Comparison of ENCODE assay signal across 8 mouse cellular contexts in the genomic region with DNA sequence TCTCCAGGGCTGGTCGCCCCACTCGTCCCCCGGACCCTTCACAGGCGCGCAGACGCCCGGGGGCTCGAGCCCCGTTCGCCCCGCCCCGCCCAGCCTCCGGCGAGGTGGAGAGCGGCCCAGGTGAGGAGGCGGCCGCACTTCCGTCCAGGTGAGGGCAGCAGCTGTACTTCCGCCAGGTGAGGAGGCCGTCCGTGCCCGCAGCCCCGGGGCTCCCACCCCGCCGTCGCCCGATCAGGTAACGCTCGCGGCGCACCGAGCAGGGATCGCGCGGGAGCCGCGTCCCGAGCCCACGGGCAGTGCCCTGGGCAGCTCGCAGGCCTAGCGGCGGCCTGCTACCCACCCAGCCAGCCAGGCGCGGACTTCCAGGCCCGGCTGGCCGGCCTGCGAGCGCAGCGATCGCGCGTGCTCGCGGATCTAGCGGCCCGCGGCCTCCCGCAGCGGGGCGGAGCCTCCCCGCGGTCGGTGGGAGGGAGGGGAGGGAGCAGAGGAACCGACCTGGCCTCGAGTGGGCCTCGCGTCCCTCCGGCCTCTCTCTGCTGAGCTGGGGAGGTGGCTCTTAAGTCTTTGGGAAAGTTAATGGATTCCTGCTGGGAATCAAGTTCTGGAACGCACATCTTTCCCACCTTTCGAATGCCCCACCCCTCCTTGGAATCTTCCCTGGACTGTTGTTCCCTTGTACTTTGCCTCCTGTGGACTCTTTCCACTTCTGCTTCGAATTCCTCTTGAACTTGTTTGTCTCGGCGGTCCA. TPM values are rescaled to one million over a fixed set of nuclear protein-coding genes. Genes with fewer than 3 reads are reported as not detected.
A peak's percentile ranks its signal among the peaks of the same experiment; 100 is the strongest.
DNase-seq lines count a peak whose midpoint lies in the region; ATAC-seq and TF ChIP-seq lines count a peak whose summit lies in the region.

A gene (plus strand): TSS at position 96 of the 748 bp plus-strand sequence.

- H3K27me3 ChIP-seq in Patski = no peaks in the 10 kb centered on the region
- no peaks in the 10 kb centered on the region for H3K27me3 ChIP-seq in hindbrain, embryonic 15.5 days

- under 1% methylated on average over 72 of the region's 73 CpGs for WGBS in hindbrain, embryonic 15.5 days

- peak within 1 kb of the TSS; percentile 84 for H3K9ac ChIP-seq in hindbrain, embryonic 15.5 days

- in situ Hi-C loops in Patski (cut with MboI; ENCODE audit: low pct_unique_long_range_greater_than_20kb) = no loop called here

- H3K4me2 ChIP-seq in hindbrain, embryonic 15.5 days = peak within 1 kb of the TSS; percentile 65

- peaks cover 5% of the 10 kb centered on the region for H3K4me1 ChIP-seq in hindbrain, embryonic 15.5 days (replicated peaks)

- H3K9me3 ChIP-seq in hindbrain, embryonic 15.5 days = no peaks in the 10 kb centered on the region

- CTCF ChIA-PET in Patski (lab: Charles Lee) = no interaction called here

- no peaks in the 10 kb centered on the region for H3K36me3 ChIP-seq in hindbrain, embryonic 15.5 days

- H3K27ac ChIP-seq in gastrocnemius, adult 2 months = peak within 1 kb of the TSS; percentile 85
- H3K27ac ChIP-seq in hindbrain, embryonic 15.5 days (replicated peaks) = peak within 1 kb of the TSS; percentile 82

- peak within 1 kb of the TSS; percentile 91 for H3K4me3 ChIP-seq in gastrocnemius, adult 2 months
- peak within 1 kb of the TSS; percentile 55 for H3K4me3 ChIP-seq in hindbrain, embryonic 15.5 days

- no peak for TF ChIP-seq CTCF in Patski (IDR thresholded peaks at IDR 0.05)
- TF ChIP-seq CTCF in gastrocnemius, adult 2 months (IDR thresholded peaks at IDR 0.05) = peak; percentile 4; the same call in 1 of the 2 replicates

- POLR2A ChIA-PET in Patski (lab: Charles Lee) = interaction anchor here (0.5 to 1.2 kb wide), 3 partner anchors 11 to 96 kb away, joined by 3 to 5 read pairs (median 3); no protein-coding TSS in a partner anchor

- intact Hi-C loops in gastrocnemius, adult 2 months (cut with DNase I) = no loop called here

- peak; percentile 82 for ATAC-seq in Patski
- ATAC-seq in hindbrain, embryonic 15.5 days (ENCODE audit: low FRiP score, low read depth) = peak; percentile 92

- no peak for DNase-seq in Patski (ENCODE audit: low read depth, low spot score)
- peak; percentile 82 to 85 for DNase-seq in cerebellum, postnatal 25 days
- peak; percentile 69 for DNase-seq in gastrocnemius, adult 2 months
- DNase-seq in layer of hippocampus, postnatal 36 days = peak; percentile 66 to 70
- DNase-seq in lung, postnatal 14 days = peak; percentile 59
- peak; percentile 68 for DNase-seq in retina, embryonic 14.5 days (ENCODE audit: low spot score)
- peak; percentile 59 to 64 for DNase-seq in thymus, postnatal 36 days

RNA-seq across cellular contexts. Expression of the gene that starts here (rescaled TPM):
- polyA plus RNA-seq in Patski (2021) = 27.7 TPM
- 1 to 10 TPM; 2.4 to 6.2 TPM for total RNA-seq in gastrocnemius, adult 2 months (2021)
- polyA plus RNA-seq in hindbrain, embryonic 15.5 days (2015; fragmentation: Nextera tagmentation; extraction: Ambion mirVana) = 7.6 and 10.8 TPM in 2 replicates
- total RNA-seq in layer of hippocampus, postnatal 36 days (2021) = 1 to 10 TPM; 6.4 to 9.5 TPM
